Mouse (Mus musculus) hindbrain, embryonic 12.5 days (tissue): Measurements from ENCODE around the gene Fst. TPM values are rescaled to one million over a fixed set of nuclear protein-coding genes. Genes with fewer than 3 reads are reported as not detected.

Experiments
- ATAC-seq: fragments of 200-750 bp; cut with Nextera tagmentation; 2 replicates; pipeline ENCODE4 v1.8.0; 2017; ENCODE audit warnings: moderate TSS enrichment; ENCODE audit not compliant: low FRiP score
- H3K27ac ChIP-seq: fragments of 300-500 bp; sonication (generic); 2 replicates; pipeline ENCODE4 v1.5.1; 2016; ENCODE audit warnings: mild to moderate bottlenecking
- H3K27me3 ChIP-seq: fragments of 300-500 bp; sonication (generic); 2 replicates; pipeline ENCODE4 v1.6.1; 2016; ENCODE audit warnings: mild to moderate bottlenecking
- H3K36me3 ChIP-seq: fragments of 300-500 bp; sonication (generic); 2 replicates; pipeline ENCODE4 v1.6.1; 2016; ENCODE audit warnings: mild to moderate bottlenecking
- H3K4me1 ChIP-seq: fragments of 300-500 bp; sonication (generic); 2 replicates; pipeline ENCODE4 v1.6.1; 2016
- H3K4me2 ChIP-seq: fragments of 300-500 bp; sonication (generic); replicated peaks from 2 replicates; pipeline ENCODE4 v1.6.1; 2016; ENCODE audit warnings: mild to moderate bottlenecking
- H3K4me3 ChIP-seq: fragments of 300-500 bp; sonication (generic); 2 replicates; pipeline ENCODE4 v1.5.1; 2016; ENCODE audit warnings: mild to moderate bottlenecking
- H3K9ac ChIP-seq: fragments of 300-500 bp; sonication (generic); 2 replicates; pipeline ENCODE4 v1.6.1; 2016; ENCODE audit warnings: mild to moderate bottlenecking, moderate library complexity
- H3K9me3 ChIP-seq: fragments of 300-500 bp; sonication (generic); replicated peaks from 2 replicates; pipeline ENCODE4 v1.6.1; 2016; ENCODE audit warnings: mild to moderate bottlenecking
- WGBS: fragments of 180-500 bp; shearing (Covaris S2); methylation state at CpG from one replicate; pipeline ENCODE4 v1.1.7; 2016; 5-methylcytosine and 5-hydroxymethylcytosine counted together
- polyA plus RNA-seq: library from polyadenylated mRNA; unstranded; fragments of >200 nt; fragmentation: Nextera tagmentation; extraction: Ambion mirVana; gene quantifications from 2 replicates; pipeline ENCODE4 v1.2.1, GENCODE M21; 2016

Fst gene
- polyA plus RNA-seq, 1 experiment from 2014 or later, result 11.3 TPM

GRCm38 (mm10) chr13:114458291-114458885, 363 bp downstream of the Fst start:
- peak overlapping the region; percentile 57 for H3K4me3 ChIP-seq
- under 1% methylated on average over 56 of the region's 56 CpGs for WGBS
- H3K27me3 ChIP-seq, result peaks cover 32% of the 10 kb centered on the region
- peak overlapping the region; percentile 65 for H3K9ac ChIP-seq
- H3K36me3 ChIP-seq, result no peaks in the 10 kb centered on the region
- no peaks in the 10 kb centered on the region for H3K9me3 ChIP-seq
- peak; percentile 73 for ATAC-seq
- peak overlapping the region; percentile 72; the same call in 1 of the 2 replicates for H3K27ac ChIP-seq
- H3K4me2 ChIP-seq, result peak overlapping the region; percentile 94
- peaks cover 24% of the 10 kb centered on the region for H3K4me1 ChIP-seq

- no peaks in the 10 kb centered on the region for H3K9me3 ChIP-seq
- no peak overlapping the region for H3K27ac ChIP-seq
- peak overlapping the region; percentile 57 for H3K9ac ChIP-seq
- H3K4me1 ChIP-seq, result peaks cover 24% of the 10 kb centered on the region
- peak overlapping the region; percentile 94 for H3K4me2 ChIP-seq
- H3K4me3 ChIP-seq, result peak overlapping the region; percentile 57
- no peaks in the 10 kb centered on the region for H3K36me3 ChIP-seq
- peaks cover 32% of the 10 kb centered on the region for H3K27me3 ChIP-seq
- no peak for ATAC-seq
- under 1% methylated on average over 15 of the region's 15 CpGs for WGBS
These were observed 1.1 kb downstream of the Fst start for GRCm38 (mm10) chr13:114457567-114458120.

DNA sequence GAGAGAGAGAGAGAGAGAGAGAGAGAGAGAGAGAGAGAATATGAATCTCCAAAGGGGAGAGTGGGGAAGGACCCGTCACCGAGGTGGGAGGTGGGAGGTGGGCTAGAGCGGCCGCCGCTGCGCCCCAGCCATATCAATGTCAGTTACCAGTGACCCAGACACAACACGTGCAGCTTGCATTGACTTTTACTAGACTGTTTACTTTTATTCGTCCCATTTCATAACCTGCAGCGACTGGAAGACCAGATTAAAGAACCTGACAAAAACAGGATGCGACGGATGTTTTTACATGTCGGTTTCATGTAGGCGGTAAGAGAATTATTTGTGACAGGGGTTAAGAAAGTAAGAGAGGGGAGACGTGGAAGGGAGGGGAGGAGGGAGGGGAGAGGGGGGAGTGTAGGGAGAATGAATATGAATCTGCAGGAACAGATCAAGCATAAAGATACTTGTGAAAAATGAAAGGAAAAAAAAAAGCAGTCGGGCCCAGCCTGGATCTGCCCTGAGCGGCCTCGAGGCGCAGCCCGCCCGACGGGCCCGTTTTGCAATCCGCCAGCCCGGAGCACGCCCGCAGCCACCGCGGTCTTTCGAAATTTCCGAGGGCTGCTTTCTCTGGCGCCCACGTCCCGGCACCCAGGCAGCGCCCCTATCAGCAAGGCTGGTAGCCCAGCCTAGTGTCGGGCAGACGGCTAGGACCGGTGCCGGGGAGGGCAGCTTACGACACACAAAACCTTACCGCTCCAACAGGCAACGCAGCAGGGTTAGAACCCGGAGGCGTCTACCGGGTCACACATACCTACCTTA, 1.8 kb downstream of the Fst start:
- Histone ChIP-seq H3K4me1 (peaks cover 24% of the 10 kb centered on the region), H3K9me3 (no peaks in the 10 kb centered on the region), H3K27me3 (peaks cover 32% of the 10 kb centered on the region), H3K27ac (no peak overlapping the region), H3K4me2 (peak overlapping the region; percentile 94), H3K36me3 (no peaks in the 10 kb centered on the region), H3K9ac (peak overlapping the region; percentile 57), H3K4me3 (peak overlapping the region; percentile 57)
- WGBS, result 0% methylated on average over 44 of the region's 44 CpGs
- ATAC-seq, result no peak

DNA sequence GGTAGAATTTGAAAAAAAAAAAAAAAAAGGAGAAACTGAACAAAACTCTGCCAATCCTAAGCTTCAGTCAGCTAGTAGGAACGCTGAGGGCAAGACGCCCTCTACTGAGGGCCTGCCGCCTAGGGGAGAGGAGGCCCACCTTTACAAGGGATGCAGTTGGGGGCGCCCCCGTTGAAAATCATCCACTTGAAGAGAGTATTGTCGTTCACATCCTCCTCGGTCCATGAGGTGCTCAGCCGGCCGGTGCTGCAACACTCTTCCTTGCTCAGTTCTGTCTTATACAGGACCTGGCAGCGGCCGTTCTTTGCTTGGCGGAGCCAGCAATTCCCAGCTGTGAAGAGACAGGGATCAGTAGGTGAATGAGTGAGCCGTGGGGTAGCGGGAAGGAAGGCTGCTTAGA, 2.5 kb downstream of the Fst start:
- Histone ChIP-seq H3K4me1 (peaks cover 24% of the 10 kb centered on the region), H3K27ac (no peak overlapping the region), H3K4me2 (peak overlapping the region; percentile 94), H3K4me3 (peak overlapping the region; percentile 57), H3K9ac (peak overlapping the region; percentile 35; the same call in 1 of the 2 replicates), H3K27me3 (peaks cover 32% of the 10 kb centered on the region), H3K9me3 (no peaks in the 10 kb centered on the region), H3K36me3 (no peaks in the 10 kb centered on the region)
- peak; percentile 3 for ATAC-seq
- WGBS, result under 1% methylated on average over 14 of the region's 14 CpGs

GRCm38 (mm10) chr13:114455788-114456187, 3.0 kb downstream of the Fst start:
- Histone ChIP-seq H3K27ac (no peak overlapping the region), H3K4me2 (peak overlapping the region; percentile 94), H3K9me3 (no peaks in the 10 kb centered on the region), H3K9ac (peak overlapping the region; percentile 35; the same call in 1 of the 2 replicates), H3K36me3 (no peaks in the 10 kb centered on the region), H3K4me1 (peaks cover 24% of the 10 kb centered on the region), H3K4me3 (peak overlapping the region; percentile 57; the same call in 1 of the 2 replicates), H3K27me3 (peaks cover 32% of the 10 kb centered on the region)
- no peak for ATAC-seq
- WGBS, result 38% methylated on average over 13 of the region's 13 CpGs

- ATAC-seq, result no peak
- H3K4me2 ChIP-seq, result no peak overlapping the region
These were observed 11.5 kb downstream of the Fst start for GRCm38 (mm10) chr13:114447213-114447612.

DNA sequence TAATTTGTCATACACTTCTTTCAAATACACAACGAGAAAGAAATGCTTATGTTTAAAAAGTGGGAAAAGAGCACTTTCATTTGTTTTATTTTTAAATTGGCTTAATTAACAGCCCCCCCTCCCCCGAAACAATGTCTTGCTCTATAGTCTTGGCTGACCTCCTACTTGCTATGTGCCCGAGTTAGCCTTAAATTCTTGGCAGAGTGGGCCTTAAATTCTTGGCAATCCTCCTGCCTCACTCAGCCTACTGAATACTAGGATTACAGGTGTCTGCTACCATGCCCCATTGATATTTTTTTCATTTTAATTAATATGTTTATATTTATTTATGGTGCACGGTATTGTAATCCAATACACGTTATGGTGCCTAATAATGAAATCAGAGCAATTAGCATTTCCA, 26.3 kb downstream of the Fst start:
- WGBS, result 85% methylated on average over 5 of the region's 5 CpGs
- no peak overlapping the region for H3K27ac ChIP-seq
- H3K4me3 ChIP-seq, result no peak overlapping the region
- no peaks in the 10 kb centered on the region for H3K36me3 ChIP-seq
- no peak for ATAC-seq
- no peak overlapping the region for H3K4me2 ChIP-seq
- H3K9ac ChIP-seq, result no peak overlapping the region
- H3K4me1 ChIP-seq, result no peaks in the 10 kb centered on the region
- no peaks in the 10 kb centered on the region for H3K27me3 ChIP-seq
- no peaks in the 10 kb centered on the region for H3K9me3 ChIP-seq

More at GRCm38 (mm10) chr13:114447213-114447612, 11.5 kb downstream of the Fst start:
- no peak overlapping the region for H3K4me3 ChIP-seq
- no peaks in the 10 kb centered on the region for H3K4me1 ChIP-seq
- no peaks in the 10 kb centered on the region for H3K36me3 ChIP-seq
- no peak overlapping the region for H3K9ac ChIP-seq
- H3K27me3 ChIP-seq, result no peaks in the 10 kb centered on the region
- 83% methylated on average over 2 of the region's 2 CpGs for WGBS
- H3K27ac ChIP-seq, result no peak overlapping the region
- no peaks in the 10 kb centered on the region for H3K9me3 ChIP-seq

- Histone ChIP-seq H3K9me3 (no peaks in the 10 kb centered on the region), H3K36me3 (no peaks in the 10 kb centered on the region), H3K9ac (no peak overlapping the region), H3K4me3 (no peak overlapping the region), H3K27me3 (no peaks in the 10 kb centered on the region), H3K27ac (no peak overlapping the region), H3K4me2 (no peak overlapping the region), H3K4me1 (no peaks in the 10 kb centered on the region)
- ATAC-seq, result no peak
- 96% methylated on average over 5 of the region's 5 CpGs for WGBS
These were observed 33.5 kb downstream of the Fst start for GRCm38 (mm10) chr13:114425230-114425629.

GRCm38 (mm10) chr13:114420235-114420634, 38.5 kb downstream of the Fst start:
- Histone ChIP-seq H3K27ac (no peak overlapping the region), H3K4me2 (no peak overlapping the region), H3K36me3 (no peaks in the 10 kb centered on the region), H3K4me3 (no peak overlapping the region), H3K4me1 (no peaks in the 10 kb centered on the region), H3K9me3 (no peaks in the 10 kb centered on the region), H3K27me3 (no peaks in the 10 kb centered on the region), H3K9ac (no peak overlapping the region)
- no peak for ATAC-seq
- 84% methylated on average over 8 of the region's 8 CpGs for WGBS

GRCm38 (mm10) chr13:114419364-114419763, 39.4 kb downstream of the Fst start:
- Histone ChIP-seq H3K9me3 (no peaks in the 10 kb centered on the region), H3K4me2 (no peak overlapping the region), H3K36me3 (no peaks in the 10 kb centered on the region), H3K4me3 (no peak overlapping the region), H3K27me3 (no peaks in the 10 kb centered on the region), H3K27ac (no peak overlapping the region), H3K9ac (no peak overlapping the region), H3K4me1 (no peaks in the 10 kb centered on the region)
- WGBS, result 66% methylated on average over 3 of the region's 3 CpGs
- no peak for ATAC-seq

DNA sequence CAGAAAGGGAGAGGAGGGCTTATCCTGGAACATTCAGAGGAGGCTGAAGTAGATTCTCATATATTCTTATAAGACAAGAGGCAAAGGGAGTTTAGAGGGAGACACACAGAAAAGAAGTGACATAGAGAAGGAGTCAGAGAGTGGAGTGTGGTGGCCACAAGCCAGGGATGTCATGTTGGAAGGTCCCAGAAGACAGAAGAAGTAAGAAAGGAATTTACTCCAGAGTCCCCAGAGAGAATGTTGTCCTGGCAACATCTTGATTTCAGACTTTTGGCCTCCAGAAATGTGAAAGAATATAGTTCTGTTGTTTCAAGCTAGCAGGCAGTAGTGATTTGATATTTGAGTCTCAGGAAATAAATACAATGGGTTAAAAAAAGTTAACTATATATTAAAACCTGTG, 46.4 kb downstream of the Fst start:
- no peak for ATAC-seq
- Histone ChIP-seq H3K9me3 (no peaks in the 10 kb centered on the region), H3K4me3 (no peak overlapping the region)

DNA sequence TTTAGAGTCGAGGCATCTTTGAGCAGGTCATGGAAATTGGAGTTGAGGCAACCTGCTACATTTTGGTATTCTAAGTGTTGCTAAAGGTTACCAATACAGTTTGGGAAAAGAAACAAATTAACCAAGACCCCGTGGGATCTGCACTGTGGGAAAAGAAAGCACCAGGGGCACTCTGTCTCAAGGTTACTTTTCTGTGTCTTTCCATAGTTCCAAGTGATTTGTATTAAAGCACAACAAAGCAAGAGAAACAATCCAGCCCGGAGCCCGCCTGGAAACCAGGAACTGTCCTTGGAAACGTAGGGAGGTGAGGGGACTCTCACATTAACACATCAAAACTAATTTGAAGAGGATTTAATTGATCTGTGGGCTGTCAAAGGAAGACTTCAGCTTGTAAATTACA, 51.9 kb downstream of the Fst start:
- Histone ChIP-seq H3K9ac (no peak overlapping the region), H3K27me3 (no peaks in the 10 kb centered on the region), H3K27ac (no peak overlapping the region), H3K36me3 (no peaks in the 10 kb centered on the region), H3K4me1 (peaks cover 8% of the 10 kb centered on the region; the same call in 1 of the 2 replicates), H3K9me3 (no peaks in the 10 kb centered on the region), H3K4me3 (no peak overlapping the region), H3K4me2 (no peak overlapping the region)
- 8% methylated on average over 5 of the region's 5 CpGs for WGBS
- no peak for ATAC-seq

More for the DNA sequence above, 46.4 kb downstream of the Fst start:
- Histone ChIP-seq H3K4me2 (no peak overlapping the region), H3K27me3 (no peaks in the 10 kb centered on the region), H3K27ac (no peak overlapping the region), H3K4me1 (no peaks in the 10 kb centered on the region), H3K36me3 (no peaks in the 10 kb centered on the region), H3K9ac (no peak overlapping the region)
